Mouse (Mus musculus) effector memory CD4-positive, alpha-beta T cell, adult 5 months (primary cell): Measurements from ENCODE around the gene Msh4. TPM values are rescaled to one million over a fixed set of nuclear protein-coding genes. Genes with fewer than 3 reads are reported as not detected.

Experiments used
- polyA plus RNA-seq: library from polyadenylated mRNA; unstranded; fragments of 100-300 nt; shearing (Covaris generic); gene quantifications from one replicate; pipeline ENCODE4 v1.2.1, GENCODE M21; 2017

Gene Msh4
- 0.24 TPM for polyA plus RNA-seq

DNA sequence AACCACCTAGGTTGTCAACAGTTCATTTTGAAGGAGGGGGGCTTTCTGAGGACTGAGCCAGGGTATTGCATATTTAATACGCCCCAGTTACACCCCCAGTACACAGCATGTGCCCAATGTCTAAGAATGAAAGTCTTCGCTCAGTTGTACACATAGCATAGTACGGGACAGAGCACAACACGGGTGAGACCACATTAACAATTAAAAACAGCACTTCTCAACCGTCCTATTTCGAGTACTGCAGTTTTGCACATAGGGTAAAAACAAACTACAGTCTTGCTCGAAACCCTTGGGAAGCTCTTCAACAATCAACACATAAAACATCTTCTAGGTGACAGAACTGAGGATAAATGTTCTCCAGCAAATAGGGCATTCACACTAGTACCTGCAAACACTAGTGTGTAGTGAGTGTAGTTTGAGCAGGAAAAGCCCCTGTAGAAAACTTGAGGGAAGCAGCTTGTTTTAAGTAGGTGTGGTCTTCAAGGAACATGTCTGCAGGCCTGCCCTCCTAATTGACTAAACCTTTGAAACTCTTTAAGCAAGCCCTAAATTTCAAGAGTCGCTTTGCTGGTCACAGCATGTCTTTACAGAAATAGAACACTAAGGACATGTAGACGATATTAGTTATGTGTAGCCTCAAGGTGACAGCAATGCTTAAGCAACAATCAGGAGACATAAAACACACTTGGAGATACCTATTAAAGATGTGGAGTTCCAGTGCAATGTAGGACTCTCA is at the start of gene Msh4:
TSS of gene Msh4 (minus strand) at position 3 of the 736 bp plus-strand sequence.

DNA sequence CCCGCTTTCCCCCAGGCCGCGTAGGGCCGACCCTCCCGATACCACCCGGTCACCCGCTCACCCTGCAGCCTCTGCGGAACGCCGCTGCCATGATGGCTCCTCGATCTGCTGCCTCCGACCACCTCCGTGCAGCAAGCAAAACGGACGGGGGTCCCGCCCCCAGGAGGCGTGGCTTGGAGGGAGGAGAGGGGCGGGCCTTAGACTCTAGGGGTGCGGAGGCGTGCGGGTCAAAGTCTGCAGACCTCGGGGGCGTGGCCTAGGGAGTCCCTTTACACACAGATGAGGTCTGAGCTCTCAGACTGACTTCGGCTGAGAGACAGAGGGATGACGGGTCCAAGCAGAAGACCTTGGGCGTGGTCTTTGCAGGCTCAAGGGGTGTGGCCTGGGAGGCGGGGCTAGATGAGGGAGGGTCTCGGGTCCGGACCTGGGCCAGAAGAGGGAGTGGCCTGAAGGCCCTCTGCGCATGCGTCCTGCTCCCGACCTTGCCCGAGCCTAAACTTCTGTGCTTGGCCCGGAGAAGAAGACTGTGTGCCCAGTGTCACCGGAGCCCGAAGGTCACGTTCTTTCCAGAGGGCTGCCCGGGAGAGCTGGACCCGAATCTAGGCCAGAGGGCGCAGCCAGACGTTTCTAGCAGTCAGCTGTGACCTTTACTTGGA is 38.5 kb upstream of the Msh4 start, which contains the start of gene Acadm:
TSS of gene Acadm (minus strand) at position 298 of the 656 bp plus-strand sequence.

DNA sequence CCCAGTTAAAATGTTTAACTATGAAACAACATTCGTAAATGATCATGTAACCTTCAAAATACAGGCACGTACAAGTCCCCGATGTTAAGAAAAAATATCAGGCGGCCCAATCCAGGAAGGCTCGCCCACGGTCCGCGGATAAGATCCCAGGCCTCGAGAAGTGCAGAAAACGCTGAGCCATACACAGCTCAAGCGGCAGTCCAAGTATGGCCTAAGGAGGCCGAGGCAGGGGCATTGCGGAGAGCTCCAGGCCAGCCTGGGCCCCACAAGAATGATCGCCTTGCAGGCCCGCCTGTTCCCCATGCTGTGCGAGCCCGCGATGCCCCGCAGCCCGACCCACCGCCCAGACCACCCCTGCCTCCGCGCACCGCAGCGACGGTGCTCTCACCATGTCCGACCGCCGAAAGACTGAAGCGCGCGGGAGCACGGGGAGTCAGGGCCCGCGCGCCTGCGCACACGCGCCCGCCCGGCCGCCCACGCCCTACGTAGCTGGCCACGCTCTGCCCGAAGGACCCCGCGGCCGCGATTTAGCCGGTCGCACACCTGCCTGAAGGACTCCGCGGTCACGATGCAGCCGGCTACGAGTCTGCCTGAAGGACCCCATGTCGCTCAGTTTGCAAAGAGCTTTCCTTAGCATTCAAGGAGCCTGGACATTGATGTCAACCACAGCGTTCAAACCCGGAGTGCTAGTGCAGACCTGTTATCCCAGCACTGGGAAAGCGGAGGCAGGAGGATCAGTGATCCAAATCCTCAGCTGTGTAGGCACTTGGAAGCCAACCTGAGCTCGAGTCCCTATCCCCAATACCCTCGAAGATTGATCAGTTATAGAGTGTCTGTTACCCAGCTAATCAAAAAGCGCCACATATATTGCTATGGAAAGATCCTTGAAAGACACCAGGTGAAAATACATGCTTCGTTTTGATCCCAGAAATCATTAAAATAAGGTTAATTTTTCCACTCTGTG is 6.9 kb upstream of the Msh4 start, which contains the start of gene Rabggtb:
TSS of gene Rabggtb (minus strand) at position 464 of the 964 bp plus-strand sequence.

DNA sequence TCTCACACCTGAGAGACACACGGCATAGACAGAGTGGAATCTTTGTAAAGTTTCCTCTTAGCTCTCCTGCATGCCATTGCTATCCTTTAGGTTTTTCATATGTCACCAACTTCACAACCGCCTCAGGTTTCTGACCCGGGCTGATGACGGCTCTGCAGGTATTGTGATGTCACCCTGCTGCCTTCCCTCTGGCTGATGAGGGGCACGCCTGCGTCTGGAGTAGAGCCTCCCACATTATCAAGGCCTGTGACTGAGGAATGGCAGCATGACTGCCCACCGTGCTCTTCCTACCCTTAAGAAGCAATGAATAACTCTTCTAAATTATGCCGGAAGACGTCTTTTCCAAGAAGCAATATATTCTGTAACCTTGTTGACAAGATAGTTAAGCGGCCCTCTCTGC is 61.9 kb downstream of the Msh4 start, which contains the start of gene Asb17:
TSS of gene Asb17 (plus strand) at position 180 of the 400 bp plus-strand sequence.

Other genes starting within 250 kb of the Msh4 start
- 59.8 TPM for gene St6galnac3, start 181.0 kb downstream of the Msh4 start, polyA plus RNA-seq
- gene Asb17, start 61.9 kb downstream of the Msh4 start, polyA plus RNA-seq = not detected
- gene Rabggtb, start 6.9 kb upstream of the Msh4 start, polyA plus RNA-seq = 30.3 TPM
- gene Acadm, start 38.5 kb upstream of the Msh4 start, polyA plus RNA-seq = 40.1 TPM
- not detected for gene Slc44a5, start 67.3 kb upstream of the Msh4 start, polyA plus RNA-seq